Mouse (Mus musculus) stomach, postnatal 0 days (tissue): ENCODE measurements at regions not wholly inside any gene's neighbourhood (a gene's known extent, or its start where the extent isn't known, plus 50 kb on each side); places are given as distances from the start of the nearest gene placed in this dataset.

Experiments
- ATAC-seq: fragments of 200-750 bp; cut with Nextera tagmentation; 2 replicates; pipeline ENCODE4 v1.8.0; 2017; ENCODE audit not compliant: low FRiP score, low TSS enrichment
- DNase-seq: peaks from one replicate; pipeline ENCODE4 v3.0.0-alpha.2; 2016; ENCODE audit warnings: low spot score
- H3K27ac ChIP-seq: fragments of 300-500 bp; sonication (generic); replicated peaks from 2 replicates; pipeline ENCODE4 v1.5.1; 2014; ENCODE audit warnings: mild to moderate bottlenecking, control low read depth
- H3K27me3 ChIP-seq: fragments of 300-500 bp; sonication (generic); 2 replicates; pipeline ENCODE4 v1.6.1; 2014; ENCODE audit warnings: low read length; ENCODE audit not compliant: control insufficient read depth, insufficient read depth
- H3K36me3 ChIP-seq: fragments of 300-500 bp; sonication (generic); 2 replicates; pipeline ENCODE4 v1.6.1; 2014; ENCODE audit warnings: low read length, mixed read lengths; ENCODE audit not compliant: control insufficient read depth, insufficient read depth
- H3K4me1 ChIP-seq: fragments of 300-500 bp; sonication (generic); replicated peaks from 2 replicates; pipeline ENCODE4 v1.6.1; 2014; ENCODE audit warnings: antibody characterized with exemption; ENCODE audit not compliant: control insufficient read depth, insufficient read depth
- H3K4me2 ChIP-seq: fragments of 300-500 bp; sonication (generic); replicated peaks from 2 replicates; pipeline ENCODE4 v1.6.1; 2014; ENCODE audit warnings: low read depth, mild to moderate bottlenecking, control low read depth, moderate library complexity
- H3K4me3 ChIP-seq: fragments of 300-500 bp; sonication (generic); 2 replicates; pipeline ENCODE4 v1.5.1; 2014; ENCODE audit warnings: low read depth, low read length, control low read depth
- H3K9ac ChIP-seq: fragments of 300-500 bp; sonication (generic); 2 replicates; pipeline ENCODE4 v1.6.1; 2014; ENCODE audit warnings: mild to moderate bottlenecking, low read length, control low read depth, mixed read lengths
- H3K9me3 ChIP-seq: fragments of 300-500 bp; sonication (generic); 2 replicates; pipeline ENCODE4 v1.6.1; 2016; ENCODE audit warnings: low read length; ENCODE audit not compliant: control insufficient read depth
- CTCF ChIP-seq: IDR thresholded peaks from 2 replicates; pipeline ENCODE4 v1.5.1; 2016; ENCODE audit warnings: antibody characterized with exemption, low read depth, mild to moderate bottlenecking, moderate library complexity
- EP300 ChIP-seq: optimal IDR thresholded peaks from 2 replicates; pipeline ENCODE3; 2016; ENCODE audit warnings: antibody characterized with exemption
- WGBS: fragments of 180-500 bp; shearing (Covaris S2); extraction: QIAGEN DNeasy Blood & Tissue Kit; methylation state at CpG from one replicate; pipeline ENCODE4 v1.1.7; 2014; 5-methylcytosine and 5-hydroxymethylcytosine counted together

DNA sequence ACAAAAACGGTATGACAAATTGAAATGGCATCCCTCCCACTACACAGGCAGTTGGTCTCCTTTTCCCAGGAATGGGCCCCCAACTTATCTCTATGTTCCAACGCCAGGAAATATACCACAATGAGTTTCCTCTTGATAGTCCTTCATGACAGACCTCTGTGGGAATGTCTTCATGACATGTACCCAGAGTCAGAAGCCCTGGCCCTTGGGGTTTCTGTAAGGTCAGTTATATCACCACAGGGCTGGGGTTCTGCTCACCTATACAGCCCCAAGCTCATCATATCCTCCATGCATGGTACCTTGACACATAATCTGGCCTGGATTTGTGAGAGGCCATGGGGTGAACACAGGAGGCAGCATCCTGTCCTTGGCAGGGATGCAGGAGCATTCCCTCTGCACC is 64.2 kb upstream of the Irx6 start:
- TF ChIP-seq CTCF, result no peak
- no peak for TF ChIP-seq EP300
- no peak for DNase-seq
- no peaks in the 10 kb centered on the region for H3K4me1 ChIP-seq
- no peak overlapping the region for H3K27ac ChIP-seq
- H3K36me3 ChIP-seq, result no peaks in the 10 kb centered on the region
- WGBS, result 63% methylated on average over 2 of the region's 2 CpGs
- no peaks in the 10 kb centered on the region for H3K27me3 ChIP-seq
- H3K4me3 ChIP-seq, result no peak overlapping the region
- H3K9me3 ChIP-seq, result no peaks in the 10 kb centered on the region
- no peak overlapping the region for H3K4me2 ChIP-seq
- ATAC-seq, result no peak
- H3K9ac ChIP-seq, result no peak overlapping the region

DNA sequence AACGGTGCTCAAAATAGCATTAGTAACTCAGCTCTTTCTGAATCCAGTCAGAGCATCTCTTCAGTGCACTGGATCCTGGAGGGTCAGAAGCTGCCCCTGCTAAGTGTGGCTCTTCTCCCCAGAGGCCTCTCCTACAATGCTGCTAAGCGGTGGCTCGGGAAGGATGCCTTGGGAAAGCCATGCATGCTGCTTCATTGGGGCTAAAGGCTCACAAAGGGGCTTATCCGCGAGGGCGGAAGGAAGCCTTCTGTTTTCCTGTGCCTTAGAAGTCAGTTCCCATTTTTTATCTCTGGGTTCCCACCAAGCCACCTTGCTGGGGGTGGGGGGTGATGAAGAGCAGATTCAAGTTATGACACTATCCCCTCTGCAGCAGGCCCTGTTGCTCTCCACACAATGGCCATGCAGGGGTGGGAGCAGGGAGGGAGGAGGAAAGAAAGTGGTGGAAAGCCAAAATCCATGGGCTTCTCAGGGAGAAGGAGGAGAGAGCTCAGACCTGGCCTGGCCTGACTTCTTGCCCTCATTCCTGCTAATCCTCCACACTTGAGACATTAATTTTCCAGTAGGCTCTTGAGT is 63.5 kb upstream of the Irx6 start:
- no peak for ATAC-seq
- Histone ChIP-seq H3K27me3 (no peaks in the 10 kb centered on the region), H3K4me2 (no peak overlapping the region), H3K27ac (no peak overlapping the region), H3K4me1 (no peaks in the 10 kb centered on the region), H3K9ac (no peak overlapping the region), H3K4me3 (no peak overlapping the region), H3K36me3 (no peaks in the 10 kb centered on the region), H3K9me3 (no peaks in the 10 kb centered on the region)
- 51% methylated on average over 6 of the region's 6 CpGs for WGBS
- TF ChIP-seq EP300 (no peak), CTCF (no peak)
- DNase-seq, result no peak

DNA sequence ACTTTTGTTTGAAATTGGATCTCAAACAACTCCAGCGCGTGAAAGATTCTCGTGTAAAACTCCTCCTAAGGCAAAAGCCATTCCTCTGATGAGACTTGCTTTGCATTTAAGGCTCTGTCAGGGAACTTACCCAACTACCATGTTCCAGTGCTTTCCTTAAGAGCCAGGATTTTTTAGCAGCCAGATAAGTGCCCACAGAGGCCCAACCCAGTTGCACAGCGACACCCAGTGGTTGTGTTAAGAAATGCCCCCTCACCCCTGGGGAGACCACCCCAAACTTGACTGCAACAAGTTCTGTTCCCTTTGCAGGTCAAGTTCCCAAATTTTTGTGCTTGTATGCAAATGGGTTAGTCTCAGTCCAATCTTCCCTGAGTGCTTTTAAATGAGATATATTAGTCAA is 60.6 kb upstream of the Irx6 start:
- Histone ChIP-seq H3K9ac (no peak overlapping the region), H3K4me2 (no peak overlapping the region), H3K27me3 (no peaks in the 10 kb centered on the region), H3K27ac (no peak overlapping the region), H3K36me3 (no peaks in the 10 kb centered on the region), H3K4me1 (no peaks in the 10 kb centered on the region), H3K4me3 (no peak overlapping the region), H3K9me3 (no peaks in the 10 kb centered on the region)
- ATAC-seq, result no peak
- WGBS, result 15% methylated on average over 4 of the region's 4 CpGs
- no peak for TF ChIP-seq EP300
- peak; percentile 66 for TF ChIP-seq CTCF
- no peak for DNase-seq

DNA sequence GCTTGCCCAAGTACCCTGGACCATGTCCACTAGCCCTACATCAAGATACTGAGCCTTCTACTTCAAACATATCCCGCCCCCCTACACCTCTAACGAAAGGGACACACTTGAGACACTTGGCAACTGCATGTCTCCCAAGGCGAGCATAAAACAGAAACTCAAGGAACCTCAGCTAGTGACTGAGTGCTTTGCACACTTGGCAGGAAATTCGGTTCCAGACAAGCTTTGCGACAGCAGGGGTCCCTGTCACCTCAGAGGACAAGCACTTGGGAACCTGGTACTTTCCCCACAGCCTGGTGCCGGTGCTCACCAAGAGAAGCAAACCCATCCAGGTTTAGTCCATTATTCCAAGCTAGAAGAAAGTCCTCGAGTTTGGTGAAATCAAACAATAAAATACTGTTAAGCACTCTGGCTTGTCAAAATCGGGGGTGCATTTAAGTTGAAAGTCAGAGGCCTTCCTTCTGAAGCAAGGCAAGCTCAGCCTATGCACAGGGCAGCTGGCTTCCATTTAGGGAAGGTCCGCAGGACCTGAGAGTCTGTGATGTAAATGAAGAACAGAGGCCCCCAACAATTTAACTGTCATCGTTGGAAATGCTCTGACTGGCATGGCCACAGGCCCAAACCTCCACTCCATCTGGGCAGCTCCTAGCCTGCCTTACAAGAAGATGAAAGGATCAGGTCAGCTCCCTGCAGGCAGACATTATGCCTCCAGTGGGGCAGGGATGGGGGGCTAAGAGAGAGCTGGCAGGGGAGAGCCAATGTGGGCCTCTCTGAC is 57.6 kb upstream of the Irx6 start:
- Histone ChIP-seq H3K9ac (no peak overlapping the region), H3K27ac (no peak overlapping the region), H3K4me1 (no peaks in the 10 kb centered on the region), H3K4me2 (no peak overlapping the region), H3K36me3 (no peaks in the 10 kb centered on the region), H3K27me3 (no peaks in the 10 kb centered on the region), H3K9me3 (no peaks in the 10 kb centered on the region), H3K4me3 (no peak overlapping the region)
- TF ChIP-seq CTCF, result no peak
- TF ChIP-seq EP300, result no peak
- ATAC-seq (no peak), DNase-seq (no peak)
- WGBS, result 64% methylated on average over 10 of the region's 10 CpGs

DNA sequence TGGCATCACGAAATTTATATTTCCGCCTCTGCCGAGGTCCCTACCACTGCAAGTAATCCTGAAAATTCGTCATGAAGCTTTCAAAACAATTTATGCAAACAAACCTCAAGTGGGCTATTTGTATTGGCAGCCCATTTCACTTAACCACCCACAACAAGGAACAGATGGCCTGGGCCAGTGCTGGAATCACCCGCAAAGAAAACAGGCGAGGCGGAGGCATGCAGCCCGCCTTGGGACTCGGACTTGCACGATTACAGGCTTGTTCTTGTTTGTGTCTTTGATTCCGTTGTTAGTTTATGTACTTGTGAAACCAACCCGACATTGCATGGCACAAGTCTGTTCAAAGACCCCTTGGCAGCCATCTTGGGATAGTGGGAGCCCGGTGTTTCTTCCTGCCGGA is 55.8 kb upstream of the Irx6 start:
- Histone ChIP-seq H3K4me1 (no peaks in the 10 kb centered on the region), H3K27ac (no peak overlapping the region), H3K27me3 (no peaks in the 10 kb centered on the region), H3K36me3 (no peaks in the 10 kb centered on the region), H3K4me3 (no peak overlapping the region), H3K4me2 (no peak overlapping the region), H3K9ac (no peak overlapping the region), H3K9me3 (no peaks in the 10 kb centered on the region)
- no peak for TF ChIP-seq CTCF
- no peak for TF ChIP-seq EP300
- no peak for ATAC-seq
- WGBS, result 61% methylated on average over 14 of the region's 14 CpGs
- DNase-seq, result no peak
